Mouse (Mus musculus): ENCODE measurements around the gene Map2k1.

DNA sequence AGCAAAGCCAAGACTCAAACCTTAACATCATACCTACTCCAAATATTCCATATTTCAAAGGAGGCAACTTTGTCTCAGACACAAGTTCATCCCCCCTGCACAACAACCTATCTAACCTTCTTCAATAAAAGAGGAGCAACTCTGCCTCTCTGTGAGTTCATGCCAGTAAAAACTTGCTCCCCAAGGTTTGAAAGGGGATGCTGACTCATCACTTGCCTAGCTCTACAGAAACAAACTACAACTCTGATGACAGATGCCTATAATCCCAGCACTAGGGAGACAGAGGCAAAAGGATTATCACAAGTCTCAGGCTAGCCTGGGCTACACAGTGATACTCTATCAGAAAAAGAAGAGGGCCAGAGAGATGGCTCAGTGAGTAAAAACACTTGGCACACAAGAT is 35.5 kb downstream of the Map2k1 start:
- TF ChIP-seq POLR2A (IDR thresholded peaks at IDR 0.05; ENCODE audit: extremely low read depth, insufficient read depth, low read length) (no peak), CTCF (IDR thresholded peaks at IDR 0.05; ENCODE audit: extremely low read depth, insufficient read depth, low read length) (no peak)

All from cortical plate, adult 2 months (tissue).